Mouse (Mus musculus): ENCODE data around the gene Otp. TPM values are rescaled to one million over a fixed set of nuclear protein-coding genes. Genes with fewer than 3 reads are reported as not detected.

The Otp gene
- polyA plus RNA-seq, 1 experiment from 2014 or later, result not detected

- no peaks in the 10 kb centered on the region for H3K27me3 ChIP-seq (ENCODE audit: insufficient read depth, low read length)
- no peak overlapping the region for H3K9ac ChIP-seq (ENCODE audit: low read depth, low read length)
- no peaks in the 10 kb centered on the region for H3K36me3 ChIP-seq (ENCODE audit: insufficient read depth, low read length)
- TF ChIP-seq CTCF (IDR thresholded peaks at IDR 0.05; ENCODE audit: low read depth), result no peak
- WGBS, result 67% methylated on average over 5 of the region's 5 CpGs
- H3K27ac ChIP-seq, result no peak overlapping the region
- no peaks in the 10 kb centered on the region for H3K9me3 ChIP-seq (replicated peaks; ENCODE audit: low read length)
- no peak overlapping the region for H3K4me2 ChIP-seq (ENCODE audit: low read length)
- H3K4me3 ChIP-seq (replicated peaks; ENCODE audit: low read depth, low read length), result no peak overlapping the region
- DNase-seq (ENCODE audit: low spot score) (no peak), ATAC-seq (replicated peaks; ENCODE audit: low FRiP score, low read depth) (no peak)
- no peaks in the 10 kb centered on the region for H3K4me1 ChIP-seq (replicated peaks; ENCODE audit: insufficient read depth, low read length)
Observed at GRCm38 (mm10) chr13:94915654-94916053, 40.3 kb downstream of the Otp start.

- H3K4me1 ChIP-seq (replicated peaks; ENCODE audit: insufficient read depth, low read length), result no peaks in the 10 kb centered on the region
- H3K9me3 ChIP-seq (replicated peaks; ENCODE audit: low read length), result no peaks in the 10 kb centered on the region
- no peak overlapping the region for H3K9ac ChIP-seq (ENCODE audit: low read depth, low read length)
- H3K27me3 ChIP-seq (ENCODE audit: insufficient read depth, low read length), result peaks cover 4% of the 10 kb centered on the region; the same call in 1 of the 2 replicates
- no peak overlapping the region for H3K4me2 ChIP-seq (ENCODE audit: low read length)
- H3K4me3 ChIP-seq (replicated peaks; ENCODE audit: low read depth, low read length), result no peak overlapping the region
- DNase-seq (ENCODE audit: low spot score) (no peak), ATAC-seq (replicated peaks; ENCODE audit: low FRiP score, low read depth) (no peak)
- H3K36me3 ChIP-seq (ENCODE audit: insufficient read depth, low read length), result no peaks in the 10 kb centered on the region
- H3K27ac ChIP-seq, result no peak overlapping the region
- 73% methylated on average over 3 of the region's 3 CpGs for WGBS
- TF ChIP-seq CTCF (IDR thresholded peaks at IDR 0.05; ENCODE audit: low read depth), result no peak
Observed at GRCm38 (mm10) chr13:94928086-94928485, 52.7 kb downstream of the Otp start.

Other genes with a start within 250 kb of the Otp start
- 302 and 324 TPM in 2 replicates for gene Tbca, start 86.7 kb upstream of the Otp start, polyA plus RNA-seq (2015; fragmentation: Nextera tagmentation; extraction: Ambion mirVana)
- 20.3 and 20.8 TPM in 2 replicates for gene Wdr41, start 100.7 kb downstream of the Otp start, polyA plus RNA-seq (2015; fragmentation: Nextera tagmentation; extraction: Ambion mirVana)